Mouse (Mus musculus) thymus, adult 18-20 months (tissue): ENCODE data around the gene Col4a3bp.

Experiments
- DNase-seq, 2 experiments: peaks; one replicate each; pipeline ENCODE4 v3.0.0; 2022; ENCODE audit warnings: mixed read lengths in 2 of 2

The Col4a3bp gene

DNA sequence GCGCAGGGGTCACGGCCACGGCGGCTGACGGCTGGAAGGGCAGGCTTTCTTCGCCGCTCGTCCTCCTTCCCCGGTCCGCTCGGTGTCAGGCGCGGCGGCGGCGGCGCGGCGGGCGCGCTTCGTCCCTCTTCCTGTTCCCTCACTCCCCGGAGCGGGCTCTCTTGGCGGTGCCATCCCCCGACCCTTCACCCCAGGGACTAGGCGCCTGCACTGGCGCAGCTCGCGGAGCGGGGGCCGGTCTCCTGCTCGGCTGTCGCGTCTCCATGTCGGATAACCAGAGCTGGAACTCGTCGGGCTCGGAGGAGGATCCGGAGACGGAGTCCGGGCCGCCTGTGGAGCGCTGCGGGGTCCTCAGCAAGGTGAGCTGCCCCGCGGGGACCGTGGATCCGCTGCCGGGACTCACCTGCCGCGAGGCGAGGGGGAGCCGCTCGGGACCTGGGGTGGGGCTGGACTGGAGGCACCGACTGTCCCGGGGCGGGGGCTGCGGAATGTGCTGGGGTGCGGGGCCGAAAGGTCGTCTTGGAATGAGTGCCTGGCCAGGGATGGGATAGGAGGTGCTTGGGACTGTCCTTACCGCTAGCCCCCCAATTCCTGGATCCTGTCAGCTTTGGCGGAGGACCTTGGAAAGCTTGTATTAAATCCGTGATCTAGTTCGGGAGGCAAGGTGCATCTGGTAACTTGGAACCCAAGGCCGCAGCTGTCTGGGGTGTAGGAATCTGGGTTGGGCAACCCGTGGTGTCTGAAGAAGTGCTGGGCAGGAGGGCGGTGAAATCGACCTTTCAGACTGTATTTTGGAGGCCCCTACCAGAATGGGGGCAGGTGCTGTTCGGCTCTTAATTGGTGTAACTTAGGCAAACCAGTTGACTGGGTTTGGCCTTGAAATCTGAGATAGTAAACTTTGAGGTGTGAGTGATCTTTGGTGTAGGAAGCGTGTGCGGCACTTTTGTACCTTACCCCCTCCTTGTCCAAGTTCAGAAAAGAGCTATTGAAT is 778 bp downstream of the Col4a3bp start:
- DNase-seq = peak; percentile 62 to 68

DNA sequence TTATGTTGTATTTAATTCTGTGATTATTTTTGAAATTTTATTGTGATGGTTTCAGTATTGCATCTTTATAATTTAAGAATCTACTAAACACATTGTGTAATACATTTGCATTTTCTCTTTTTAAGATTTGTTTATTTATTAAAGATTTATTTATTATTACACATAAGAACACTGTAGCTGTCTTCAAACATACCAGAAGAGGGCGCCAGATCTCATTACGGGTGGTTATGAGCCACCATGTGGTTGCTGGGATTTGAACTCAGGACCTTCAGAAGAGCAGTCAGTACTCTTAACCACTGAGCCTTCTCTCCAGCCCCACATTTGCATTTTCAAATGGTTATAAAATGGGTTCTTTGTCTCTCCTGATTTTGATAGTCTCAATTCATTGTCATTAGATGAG is 2.1 kb downstream of the Col4a3bp start:
- no peak for DNase-seq

DNA sequence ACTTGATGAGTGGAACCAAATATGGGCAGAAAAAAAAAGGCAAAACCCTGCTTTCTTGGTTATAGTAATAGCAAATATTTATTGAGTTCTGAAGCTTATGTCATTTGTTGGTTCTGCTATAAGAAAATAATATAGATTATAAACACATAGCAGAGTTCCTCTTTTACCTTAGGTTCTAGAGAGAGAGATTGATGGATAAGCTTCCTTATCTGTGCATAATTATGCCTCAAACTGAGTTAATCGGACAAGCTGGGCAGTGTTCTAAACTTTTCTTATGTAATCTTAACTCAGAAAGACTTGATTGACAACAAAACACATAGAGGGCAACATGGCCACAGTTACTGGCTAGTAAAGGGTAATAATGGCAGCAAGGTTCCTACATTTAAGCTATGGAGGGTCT is 4.8 kb downstream of the Col4a3bp start:
- no peak for DNase-seq

DNA sequence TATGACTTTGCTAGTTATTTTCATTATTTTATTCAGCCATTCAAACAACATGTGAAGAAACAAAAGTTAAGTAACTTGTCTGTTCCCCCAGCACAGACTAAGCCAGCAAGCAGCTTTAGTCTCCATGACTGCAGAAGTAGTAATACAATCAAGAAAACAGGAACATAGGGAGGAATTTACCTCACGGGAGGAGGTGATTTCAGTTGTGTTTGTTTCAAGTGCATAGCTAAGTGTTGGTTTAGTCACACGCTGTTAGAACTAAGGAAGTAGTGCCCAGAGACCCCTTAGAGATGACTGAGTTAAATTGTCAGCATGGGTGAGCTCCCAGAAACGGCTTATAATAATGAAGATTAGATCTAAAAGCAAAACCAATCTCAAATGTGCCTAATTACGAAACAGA is 5.5 kb downstream of the Col4a3bp start:
- DNase-seq = no peak

DNA sequence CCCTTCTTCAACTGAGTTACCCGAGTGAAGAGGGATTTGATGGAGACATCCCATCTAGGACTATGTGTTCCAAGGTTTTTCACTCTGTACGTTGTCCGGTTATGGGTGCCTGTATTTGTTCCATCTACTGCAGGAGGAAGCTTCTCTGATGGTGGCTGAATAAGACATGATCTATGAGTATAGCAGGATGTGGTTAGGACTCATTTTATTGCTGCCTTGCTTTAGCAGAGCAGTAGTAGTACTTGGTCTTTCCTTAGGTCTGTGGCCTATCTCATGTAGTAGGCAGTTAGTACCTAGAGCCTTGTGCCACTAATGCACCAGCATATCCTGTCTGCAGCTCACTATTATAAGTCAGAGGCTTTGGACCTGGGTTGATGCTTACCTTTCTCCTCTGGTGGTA is 12.7 kb downstream of the Col4a3bp start:
- DNase-seq = no peak

DNA sequence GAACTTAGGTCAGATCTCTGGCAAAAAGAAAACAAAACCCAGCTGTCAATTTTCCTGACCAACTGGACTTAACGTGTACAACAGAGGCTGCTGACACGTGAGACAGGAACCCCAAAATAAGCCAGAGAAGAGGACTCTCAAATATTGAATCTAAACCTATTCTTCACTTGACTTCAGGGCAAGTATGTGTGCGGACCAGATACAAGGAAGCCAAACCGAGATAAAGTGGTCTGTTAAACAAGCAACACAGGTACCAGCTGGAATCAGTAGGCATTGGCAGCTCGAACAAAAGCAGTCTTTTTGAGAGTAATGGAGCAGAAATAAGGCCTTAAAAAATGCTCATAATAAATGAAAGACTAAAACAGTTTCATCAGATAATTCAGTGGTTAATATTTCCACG is 25.6 kb downstream of the Col4a3bp start:
- no peak for DNase-seq

DNA sequence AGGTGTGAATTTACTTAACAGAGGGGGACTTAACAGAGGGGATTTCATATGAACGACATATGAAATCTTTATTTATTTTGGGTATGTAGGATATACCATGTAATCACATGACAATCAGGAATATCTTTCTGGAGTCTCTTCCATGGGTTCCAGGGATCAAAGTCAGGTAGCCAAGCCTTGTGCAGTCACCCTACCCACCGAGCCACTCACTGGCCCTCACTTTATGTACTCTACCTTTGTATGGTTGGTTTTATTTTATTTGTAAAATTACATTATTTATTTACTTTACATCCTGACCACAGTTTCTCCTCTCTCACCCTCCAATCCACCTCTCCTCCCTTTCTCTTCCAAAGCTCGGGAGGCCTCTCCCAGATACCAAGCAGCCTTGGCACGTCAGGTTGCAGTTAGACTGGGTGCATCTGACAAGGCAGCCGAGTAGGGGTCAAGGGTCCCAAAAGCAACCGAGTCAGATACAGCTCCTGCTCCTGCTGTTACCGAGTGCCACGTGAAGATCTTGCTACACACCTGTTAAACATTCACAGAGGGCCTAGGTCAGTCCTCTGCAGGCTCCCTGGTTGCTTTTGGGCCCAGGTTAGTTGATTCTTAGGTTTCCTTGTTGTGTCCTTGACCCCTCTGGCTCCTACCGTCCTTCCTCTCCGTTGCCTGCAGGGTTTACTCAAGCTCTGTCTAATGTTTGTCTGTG is 28.0 kb downstream of the Col4a3bp start:
- DNase-seq = no peak

DNA sequence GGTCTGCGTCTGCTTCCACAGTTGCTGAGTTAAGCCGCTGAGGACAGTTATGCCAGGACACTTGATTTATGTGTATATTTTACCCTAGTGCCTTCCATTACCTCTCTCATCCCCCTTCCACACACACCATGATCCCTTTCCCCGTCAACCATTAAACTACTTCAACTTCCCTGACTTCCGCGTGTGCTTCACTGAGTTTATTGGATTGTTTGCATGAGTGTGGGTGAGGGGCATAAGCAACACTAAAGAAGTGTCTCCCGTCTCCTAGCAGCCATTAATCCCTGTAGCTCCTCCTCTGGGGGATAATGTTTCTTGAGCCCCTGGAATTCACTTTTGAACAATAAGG is 28.6 kb downstream of the Col4a3bp start:
- no peak for DNase-seq

DNA sequence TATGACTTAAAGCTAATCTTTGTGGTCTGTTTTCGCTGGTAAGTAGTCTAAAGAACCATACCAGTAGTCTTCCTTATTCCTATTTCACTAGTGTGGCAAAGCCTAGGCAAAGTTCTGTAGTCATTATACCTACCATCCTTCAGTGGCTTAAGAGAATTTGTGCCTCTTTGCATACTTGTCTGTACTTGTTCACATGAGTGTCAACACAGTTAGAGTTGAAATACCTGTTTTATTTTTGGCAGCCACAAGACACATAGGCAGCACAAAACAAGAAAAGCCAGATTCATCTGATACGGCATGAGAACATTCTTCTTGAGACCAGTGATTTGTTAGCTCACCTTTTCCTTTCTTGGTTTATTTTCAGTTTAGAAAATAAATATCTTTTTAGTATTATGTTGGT is 31.8 kb downstream of the Col4a3bp start:
- DNase-seq = no peak

DNA sequence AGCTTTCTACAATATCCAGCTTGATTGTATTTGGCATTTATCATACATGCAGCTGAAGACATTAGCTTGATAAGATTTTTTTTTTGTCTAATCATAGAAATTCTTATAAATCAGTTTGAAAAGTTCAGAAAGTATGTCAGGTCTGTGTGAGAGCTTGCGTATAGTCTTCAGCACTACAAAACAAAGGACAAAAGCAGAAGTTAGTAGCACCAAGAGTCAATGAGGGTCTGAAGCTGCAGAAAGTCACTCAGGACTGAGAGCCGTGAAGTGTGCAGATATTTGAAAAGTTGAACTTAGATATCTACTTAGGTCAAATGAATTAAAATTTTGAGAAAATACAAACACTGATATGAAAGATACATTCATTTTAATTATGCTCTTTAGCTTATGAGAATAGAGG is 36.7 kb downstream of the Col4a3bp start:
- DNase-seq = no peak

DNA sequence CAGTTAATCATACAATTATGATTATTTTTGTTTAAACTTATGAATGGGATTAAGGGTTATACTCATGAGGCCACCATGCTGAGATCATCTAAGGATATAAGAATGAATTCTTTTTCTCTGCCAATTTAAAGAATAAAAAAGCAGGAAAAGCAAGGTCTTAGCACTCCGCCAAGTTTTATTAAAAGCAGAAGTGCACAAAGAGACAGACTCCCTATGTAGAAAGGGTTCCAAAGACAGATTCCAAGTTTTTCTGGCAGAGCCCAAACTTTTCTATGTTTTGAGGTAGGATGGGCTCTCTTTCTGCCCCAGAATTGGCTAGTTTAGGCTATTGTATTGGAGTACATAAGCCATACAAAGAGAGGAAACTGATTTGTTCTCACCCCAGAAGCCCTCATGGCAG is 37.6 kb downstream of the Col4a3bp start:
- DNase-seq = no peak

DNA sequence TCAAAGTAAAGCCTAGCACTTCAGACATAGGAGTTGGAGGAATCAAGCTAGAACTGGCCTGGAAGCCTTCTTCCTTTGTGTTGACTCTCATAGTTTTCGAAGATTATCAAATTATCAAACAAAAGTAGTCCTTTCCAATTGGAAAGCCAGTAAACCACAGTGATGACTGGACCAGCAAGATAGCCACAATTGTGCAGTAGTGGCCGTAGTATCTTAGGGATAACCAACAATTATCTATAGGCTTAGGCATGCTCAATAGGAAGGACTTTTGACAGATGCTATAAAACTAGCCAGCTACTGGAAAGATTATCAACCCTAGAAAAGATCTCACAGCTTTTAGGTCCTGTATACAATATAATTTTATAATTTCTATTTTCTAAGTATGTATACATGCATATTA is 41.8 kb downstream of the Col4a3bp start:
- no peak for DNase-seq

DNA sequence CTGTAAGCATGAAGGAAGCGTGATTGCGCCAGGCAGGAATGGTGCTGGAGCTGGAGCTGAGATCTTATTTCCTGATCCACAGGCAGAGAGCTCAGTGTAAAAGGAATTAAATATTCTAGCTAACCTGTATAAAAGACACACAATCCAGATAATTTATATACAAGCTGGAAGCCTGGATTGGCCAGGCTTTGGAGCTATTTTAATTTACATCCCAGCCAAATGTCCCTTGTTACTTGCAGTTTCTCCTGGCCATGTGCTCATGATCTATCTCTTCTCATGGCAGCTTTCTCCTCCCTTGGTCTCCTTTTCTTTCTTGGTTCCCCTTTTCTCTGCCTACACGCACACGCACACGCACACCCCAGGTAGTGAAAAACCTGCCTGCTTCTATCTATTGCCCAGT is 44.1 kb downstream of the Col4a3bp start:
- DNase-seq = no peak

DNA sequence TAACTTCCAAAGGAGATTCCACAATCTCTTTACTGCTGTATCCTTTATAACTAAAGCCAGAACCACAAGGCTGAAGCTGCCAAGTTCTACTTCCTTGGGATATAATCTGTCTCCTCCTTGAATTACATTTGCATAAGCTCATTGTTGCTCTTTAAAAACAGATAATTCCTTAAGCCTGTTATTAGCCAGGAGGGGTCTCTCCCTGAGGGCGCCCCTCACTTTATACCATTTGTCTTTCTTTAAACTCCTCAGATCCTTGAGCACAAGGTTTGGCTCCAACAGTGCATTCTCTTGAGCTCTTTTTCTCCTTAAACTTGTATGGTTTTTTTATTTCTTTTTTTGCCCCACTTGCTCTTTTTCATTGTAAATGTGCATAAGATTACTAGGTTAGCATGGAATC is 46.2 kb downstream of the Col4a3bp start:
- no peak for DNase-seq

DNA sequence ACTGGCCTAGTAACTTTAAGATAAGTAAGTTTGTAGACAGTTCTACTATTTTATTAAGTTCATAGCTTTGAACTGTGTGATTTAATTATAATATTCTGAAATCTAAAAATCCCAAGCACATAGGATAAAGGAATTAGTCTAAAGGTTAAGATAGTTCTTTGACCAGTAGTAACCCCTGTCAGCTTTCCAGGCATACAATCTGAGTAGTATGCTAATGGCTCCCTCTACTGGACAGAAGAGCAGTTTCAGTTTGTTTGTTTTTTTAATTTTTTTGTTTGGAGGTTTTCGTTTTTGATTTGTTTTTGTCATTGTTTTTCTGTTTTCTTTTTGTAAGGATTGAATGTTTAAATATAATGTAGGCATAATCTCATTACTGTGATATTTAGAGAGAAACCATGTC is 51.2 kb downstream of the Col4a3bp start:
- no peak for DNase-seq

DNA sequence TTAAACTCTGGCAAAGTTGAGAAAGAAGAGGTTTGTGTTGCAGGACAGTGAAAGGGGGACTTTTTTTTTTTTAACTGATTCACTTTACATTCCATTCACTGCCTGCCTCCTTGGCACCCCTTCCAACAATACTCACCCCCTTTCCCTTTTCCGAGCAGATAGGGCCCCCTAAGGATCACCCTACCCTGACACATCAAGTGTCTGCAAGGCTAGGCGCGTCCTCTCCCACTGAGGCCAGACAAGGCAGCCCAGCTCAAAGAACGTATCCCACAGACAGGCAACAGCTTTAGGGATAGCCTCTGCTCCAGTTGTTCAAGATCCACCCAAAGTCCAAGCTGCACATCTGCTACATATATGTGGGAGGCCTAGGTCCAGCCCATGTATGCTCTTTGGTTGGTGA is 51.7 kb downstream of the Col4a3bp start:
- no peak for DNase-seq

DNA sequence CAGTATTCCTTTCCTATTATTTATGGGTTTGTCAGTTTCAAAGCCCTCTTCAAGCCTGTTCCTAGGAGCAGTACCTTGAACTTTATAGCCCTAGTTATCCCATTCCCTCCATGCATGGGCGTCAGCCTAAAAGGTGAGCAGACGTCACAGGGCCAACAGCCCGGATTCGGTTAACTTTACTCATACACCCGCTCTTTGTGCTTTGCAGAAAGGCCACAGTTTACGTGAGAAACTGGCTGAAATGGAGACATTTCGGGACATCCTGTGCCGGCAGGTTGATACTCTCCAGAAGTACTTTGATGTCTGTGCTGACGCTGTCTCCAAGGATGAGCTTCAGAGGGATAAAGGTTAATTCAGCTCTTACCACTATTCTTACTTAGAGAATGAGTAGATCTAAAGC is 56.8 kb downstream of the Col4a3bp start:
- no peak for DNase-seq

DNA sequence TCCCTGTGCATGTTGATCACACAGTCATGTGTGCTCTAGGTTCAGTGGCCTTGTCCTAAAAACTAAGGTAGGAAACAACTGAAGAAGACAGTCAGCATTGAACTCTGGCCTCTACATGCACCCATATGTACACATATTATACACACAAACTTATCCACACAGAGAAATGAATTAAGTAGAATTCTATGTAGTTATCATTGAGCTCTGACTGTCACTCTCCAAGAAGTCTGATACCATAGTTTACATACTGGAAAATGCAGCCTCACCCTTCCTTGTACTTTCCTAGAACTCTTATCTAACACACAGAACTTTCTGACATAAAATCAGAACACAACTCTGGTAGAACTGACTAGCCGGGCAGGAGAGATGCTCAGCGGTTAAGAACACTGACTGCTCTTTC is 61.8 kb downstream of the Col4a3bp start:
- DNase-seq = no peak

DNA sequence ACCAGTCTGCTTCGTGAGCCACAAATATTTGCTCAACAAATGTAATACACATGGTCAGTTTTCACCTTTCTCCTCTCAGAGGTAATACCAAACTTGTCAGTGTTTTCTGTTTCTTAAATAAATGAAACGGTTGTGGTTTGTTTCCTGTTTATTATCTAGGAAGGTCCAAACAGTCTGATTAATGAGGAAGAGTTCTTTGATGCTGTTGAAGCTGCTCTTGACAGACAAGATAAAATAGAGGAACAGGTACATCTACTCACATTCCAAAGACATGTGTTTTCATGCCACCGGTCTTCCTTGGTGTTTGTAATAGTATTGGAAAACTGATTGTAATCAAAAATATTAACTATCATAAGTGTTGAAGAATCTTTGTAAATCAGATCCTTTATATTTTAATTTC is 72.2 kb downstream of the Col4a3bp start:
- DNase-seq = no peak

DNA sequence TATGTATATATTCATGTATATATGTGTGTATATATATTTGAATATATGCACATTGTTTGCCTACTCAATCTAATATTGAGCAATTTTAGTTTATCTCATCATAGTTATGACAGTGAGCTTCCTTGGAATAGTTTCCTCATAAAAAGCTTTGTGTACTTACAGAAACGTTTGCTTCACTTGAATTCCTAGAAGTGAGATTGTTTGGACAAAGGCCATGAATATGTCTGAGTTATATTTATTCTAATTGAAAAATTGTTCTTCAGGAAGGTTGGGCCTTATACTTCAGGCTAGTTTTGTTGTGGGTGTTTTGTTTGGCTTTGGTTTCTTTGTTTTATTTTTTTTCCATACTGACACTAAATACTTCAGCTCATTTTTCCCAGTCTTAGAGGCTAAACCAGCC is 78.5 kb downstream of the Col4a3bp start:
- no peak for DNase-seq

DNA sequence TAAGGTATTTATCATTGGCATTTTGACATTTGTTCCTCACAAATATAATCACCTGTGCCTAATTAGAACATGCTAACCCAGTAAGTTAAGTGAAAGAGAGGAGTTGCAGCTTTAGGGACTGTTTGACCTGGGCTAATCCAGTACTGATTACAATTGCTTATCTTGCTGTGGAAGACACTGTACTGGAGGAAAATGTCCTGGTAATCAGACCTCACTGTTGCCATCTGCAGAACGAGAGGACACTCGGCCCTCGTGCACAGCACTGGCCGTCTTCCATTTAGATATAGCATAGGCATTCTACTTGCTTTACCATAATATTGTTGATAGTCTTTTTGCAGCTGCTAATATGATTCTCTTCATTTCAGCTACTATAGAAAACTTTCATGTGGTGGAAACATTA is 88.0 kb downstream of the Col4a3bp start:
- no peak for DNase-seq

DNA sequence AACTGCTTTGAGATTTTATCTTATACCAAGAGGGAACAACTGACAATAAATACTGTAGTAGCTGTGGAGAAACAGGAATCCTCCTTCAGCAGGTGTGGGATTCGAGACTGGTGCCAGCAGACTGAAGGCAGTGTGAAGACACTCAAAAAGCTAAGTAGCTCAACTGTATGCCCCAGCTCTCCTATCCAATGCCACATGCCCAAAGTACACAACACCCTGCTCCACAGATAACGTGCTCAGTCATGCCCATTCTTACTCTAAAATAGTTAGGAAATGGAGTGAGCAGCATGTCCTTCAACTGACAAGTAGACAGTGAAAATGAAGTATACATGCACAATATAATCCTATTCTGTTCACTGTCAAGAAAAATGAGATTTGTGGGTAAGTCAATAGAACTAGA is 101.8 kb downstream of the Col4a3bp start:
- DNase-seq = no peak

DNA sequence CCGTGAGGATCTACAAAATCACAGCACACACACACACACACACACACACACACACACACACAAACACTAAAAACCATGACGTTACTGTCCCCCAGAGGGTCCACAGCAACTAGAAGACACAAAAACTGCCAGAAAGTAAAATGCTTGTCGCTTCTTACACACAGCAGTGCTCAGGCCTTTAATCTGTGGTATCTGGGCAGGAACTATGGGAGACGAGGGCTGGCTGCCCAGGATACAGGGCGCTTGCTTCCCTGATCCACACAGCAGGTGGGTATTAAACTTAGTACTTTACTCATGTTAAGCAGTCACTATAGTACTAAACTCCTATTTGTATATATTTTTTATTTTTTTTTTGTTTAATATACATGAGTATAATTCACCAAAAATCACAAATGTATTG is 103.4 kb downstream of the Col4a3bp start:
- no peak for DNase-seq

DNA sequence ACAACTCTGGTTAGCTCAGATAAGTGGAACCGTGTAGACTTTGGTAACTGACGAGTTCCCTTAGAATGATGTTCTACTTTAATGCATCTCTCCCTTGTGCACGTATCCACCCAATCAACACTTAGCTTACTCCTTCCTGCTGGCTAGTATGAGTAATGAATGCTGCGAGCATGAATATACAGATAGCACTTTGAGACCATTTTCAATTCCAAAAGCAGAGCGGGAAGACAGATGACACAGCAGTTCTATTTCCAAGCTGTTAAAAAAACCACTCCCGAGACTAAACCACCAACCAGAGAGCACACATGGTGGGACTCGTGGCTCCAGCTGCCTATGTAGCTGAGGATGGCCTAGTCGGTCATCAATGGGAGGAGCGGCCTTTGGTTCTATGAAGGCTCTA is 110.6 kb downstream of the Col4a3bp start:
- DNase-seq = no peak

DNA sequence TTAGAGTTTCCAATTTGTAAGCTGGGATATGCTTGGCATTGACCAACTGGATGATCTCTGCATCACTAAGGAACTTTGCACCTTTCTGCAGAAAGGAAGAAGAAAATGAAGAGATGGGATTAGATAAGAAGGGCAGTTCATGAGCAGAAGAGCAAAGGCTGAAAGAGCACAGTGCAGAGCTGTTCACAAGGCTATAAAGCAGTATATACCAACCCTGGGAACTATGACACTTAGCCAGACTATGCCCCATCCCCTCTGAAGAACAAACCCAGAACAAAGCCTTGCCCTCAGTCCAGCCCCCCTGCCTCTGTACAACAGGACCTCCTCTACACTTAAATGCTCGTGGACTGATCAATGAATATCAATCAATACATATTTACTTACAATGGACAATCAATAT is 114.3 kb downstream of the Col4a3bp start:
- DNase-seq = no peak
